Mouse (Mus musculus): ENCODE measurements at regions not wholly inside any gene's neighbourhood (a gene's known extent, or its start where the extent isn't known, plus 50 kb on each side); places are given as distances from the start of the nearest gene placed in this dataset.

GRCm38 (mm10) chr2:115483418-115484288 is 97.9 kb upstream of the BC052040 start:
- Histone ChIP-seq H3K4me1 (ENCODE audit: control insufficient read depth in 1 of 2, insufficient read depth in 2 of 2, low read length in 2 of 2) (no peaks in the 10 kb centered on the region), H3K79me2 (ENCODE audit: control insufficient read depth, insufficient read depth, low read length, poor library complexity) (no peaks in the 10 kb centered on the region), H3K4me3 (ENCODE audit: control insufficient read depth in 1 of 2, insufficient read depth in 1 of 2, low read depth in 2 of 2, low read length in 2 of 2) (no peak overlapping the region), H3K27ac (ENCODE audit: control insufficient read depth, low read depth, low read length) (no peak overlapping the region), H3K9ac (ENCODE audit: control insufficient read depth, low read depth, low read length, poor library complexity, severe bottlenecking) (no peak overlapping the region), H3K9me3 (replicated peaks; ENCODE audit: insufficient read depth, low read length) (no peaks in the 10 kb centered on the region), H3K27me3 (ENCODE audit: control insufficient read depth in 1 of 2, insufficient read depth in 2 of 2, low read length in 2 of 2) (no peaks in the 10 kb centered on the region), H3K36me3 (ENCODE audit: control insufficient read depth in 1 of 2, insufficient read depth in 2 of 2, low read length in 2 of 2) (no peaks in the 10 kb centered on the region)
- no peak for DNase-seq (ENCODE audit: low read depth, low spot score)
- TF ChIP-seq NELFE (IDR thresholded peaks at IDR 0.05; ENCODE audit: low read depth, low read length) = no peak
- no peak for TF ChIP-seq MYB (IDR thresholded peaks at IDR 0.05; ENCODE audit: low read depth, low read length)
- no peak for TF ChIP-seq USF1 (IDR thresholded peaks at IDR 0.05; ENCODE audit: low read depth, low read length)
- no peak for TF ChIP-seq MAZ (IDR thresholded peaks at IDR 0.05; ENCODE audit: low read depth, low read length)
- TF ChIP-seq POLR2A (IDR thresholded peaks at IDR 0.05; ENCODE audit: control insufficient read depth in 1 of 2, insufficient read depth in 1 of 2, low read depth in 1 of 2, low read length in 2 of 2, poor library complexity in 1 of 2) = no peak
- TF ChIP-seq ELF1 (IDR thresholded peaks at IDR 0.05; ENCODE audit: low read depth, low read length) = no peak
- TF ChIP-seq MYC (IDR thresholded peaks at IDR 0.05; ENCODE audit: low read depth, low read length) = no peak
- TF ChIP-seq KAT2A (conservative IDR thresholded peaks at IDR 0.05; ENCODE audit: low read depth, low read length) = no peak
- TF ChIP-seq RAD21 (IDR thresholded peaks at IDR 0.05; ENCODE audit: low read depth, low read length) = no peak
- TF ChIP-seq RCOR1 (IDR thresholded peaks at IDR 0.05; ENCODE audit: low read depth, low read length) = no peak
- TF ChIP-seq TBP (IDR thresholded peaks at IDR 0.05; ENCODE audit: low read depth, low read length) = no peak
- no peak for TF ChIP-seq CTCF (IDR thresholded peaks at IDR 0.05 in 2 of 3, conservative IDR thresholded peaks at IDR 0.05 in 1 of 3; ENCODE audit: control insufficient read depth in 1 of 3, insufficient read depth in 1 of 3, low read depth in 2 of 3, low read length in 3 of 3, poor library complexity in 1 of 3, severe bottlenecking in 1 of 3)
- TF ChIP-seq MAFK (IDR thresholded peaks at IDR 0.05; ENCODE audit: borderline replicate concordance, low read depth, low read length) = no peak
- TF ChIP-seq EP300 (IDR thresholded peaks at IDR 0.05; ENCODE audit: low read depth in 1 of 2, low read length in 2 of 2) = no peak
- TF ChIP-seq BHLHE40 (IDR thresholded peaks at IDR 0.05; ENCODE audit: borderline replicate concordance, low read depth, low read length) = no peak
- no peak for TF ChIP-seq TCF12 (IDR thresholded peaks at IDR 0.05; ENCODE audit: low read depth, low read length)

- Histone ChIP-seq H3K36me3 (ENCODE audit: control insufficient read depth in 1 of 2, insufficient read depth in 2 of 2, low read length in 2 of 2) (no peaks in the 10 kb centered on the region), H3K79me2 (ENCODE audit: control insufficient read depth, insufficient read depth, low read length, poor library complexity) (no peaks in the 10 kb centered on the region), H3K27me3 (ENCODE audit: control insufficient read depth in 1 of 2, insufficient read depth in 2 of 2, low read length in 2 of 2) (no peaks in the 10 kb centered on the region), H3K27ac (ENCODE audit: control insufficient read depth, low read depth, low read length) (no peak overlapping the region), H3K9me3 (replicated peaks; ENCODE audit: insufficient read depth, low read length) (no peaks in the 10 kb centered on the region), H3K4me1 (ENCODE audit: control insufficient read depth in 1 of 2, insufficient read depth in 2 of 2, low read length in 2 of 2) (no peaks in the 10 kb centered on the region), H3K4me3 (ENCODE audit: control insufficient read depth in 1 of 2, insufficient read depth in 1 of 2, low read depth in 2 of 2, low read length in 2 of 2) (no peak overlapping the region), H3K9ac (ENCODE audit: control insufficient read depth, low read depth, low read length, poor library complexity, severe bottlenecking) (no peak overlapping the region)
- no peak for DNase-seq (ENCODE audit: low read depth, low spot score)
- TF ChIP-seq POLR2A (IDR thresholded peaks at IDR 0.05; ENCODE audit: control insufficient read depth in 1 of 2, insufficient read depth in 1 of 2, low read depth in 1 of 2, low read length in 2 of 2, poor library complexity in 1 of 2) = no peak
- no peak for TF ChIP-seq MXI1 (IDR thresholded peaks at IDR 0.05; ENCODE audit: low read depth, low read length)
- no peak for TF ChIP-seq ELF1 (IDR thresholded peaks at IDR 0.05; ENCODE audit: low read depth, low read length)
- TF ChIP-seq CTCF (IDR thresholded peaks at IDR 0.05 in 2 of 3, conservative IDR thresholded peaks at IDR 0.05 in 1 of 3; ENCODE audit: control insufficient read depth in 1 of 3, insufficient read depth in 1 of 3, low read depth in 2 of 3, low read length in 3 of 3, poor library complexity in 1 of 3, severe bottlenecking in 1 of 3) = no peak
These were observed 93.1 kb upstream of the BC052040 start for GRCm38 (mm10) chr2:115488465-115488864.

Data from MEL (cell line).